Mouse (Mus musculus) embryonic facial prominence, embryonic 12.5 days (tissue): ENCODE measurements at regions not wholly inside any gene's neighbourhood (a gene's known extent, or its start where the extent isn't known, plus 50 kb on each side); places are given as distances from the start of the nearest gene placed in this dataset.

Experiments
- ATAC-seq: fragments of 200-750 bp; cut with Nextera tagmentation; 2 replicates; pipeline ENCODE4 v1.8.0; 2017; ENCODE audit not compliant: insufficient number of reproducible peaks, insufficient read depth, low FRiP score, low TSS enrichment
- H3K27ac ChIP-seq: fragments of 300-500 bp; sonication (generic); 2 replicates; pipeline ENCODE4 v1.5.1; 2016; ENCODE audit warnings: mild to moderate bottlenecking
- H3K27me3 ChIP-seq: fragments of 300-500 bp; sonication (generic); 2 replicates; pipeline ENCODE4 v1.6.1; 2016; ENCODE audit warnings: mild to moderate bottlenecking, moderate library complexity
- H3K36me3 ChIP-seq: fragments of 300-500 bp; sonication (generic); 2 replicates; pipeline ENCODE4 v1.6.1; 2016; ENCODE audit warnings: mild to moderate bottlenecking
- H3K4me1 ChIP-seq: fragments of 300-500 bp; sonication (generic); 2 replicates; pipeline ENCODE4 v1.6.1; 2016
- H3K4me2 ChIP-seq: fragments of 300-500 bp; sonication (generic); replicated peaks from 2 replicates; pipeline ENCODE4 v1.6.1; 2016; ENCODE audit warnings: mild to moderate bottlenecking, moderate library complexity
- H3K4me3 ChIP-seq: fragments of 300-500 bp; sonication (generic); 2 replicates; pipeline ENCODE4 v1.5.1; 2016; ENCODE audit warnings: mild to moderate bottlenecking
- H3K9ac ChIP-seq: fragments of 300-500 bp; sonication (generic); 2 replicates; pipeline ENCODE4 v1.6.1; 2016; ENCODE audit warnings: mild to moderate bottlenecking, moderate library complexity
- H3K9me3 ChIP-seq: fragments of 300-500 bp; sonication (generic); 2 replicates; pipeline ENCODE4 v1.6.1; 2016; ENCODE audit warnings: mild to moderate bottlenecking, moderate library complexity
- WGBS: fragments of 180-500 bp; shearing (Covaris S2); methylation state at CpG from one replicate; pipeline ENCODE4 v1.1.7; 2016; 5-methylcytosine and 5-hydroxymethylcytosine counted together

- Histone ChIP-seq H3K9ac (no peak overlapping the region), H3K27ac (no peak overlapping the region), H3K27me3 (peaks cover 13% of the 10 kb centered on the region; the same call in 1 of the 2 replicates), H3K4me1 (peaks cover 9% of the 10 kb centered on the region), H3K4me2 (no peak overlapping the region), H3K9me3 (no peaks in the 10 kb centered on the region), H3K36me3 (no peaks in the 10 kb centered on the region), H3K4me3 (no peak overlapping the region)
- 17% methylated on average over 7 of the region's 7 CpGs for WGBS
- no peak for ATAC-seq
These were observed 156.9 kb upstream of the Irx1 start for GRCm38 (mm10) chr13:72120467-72120866.

- WGBS: 10% methylated on average over 6 of the region's 6 CpGs
- ATAC-seq: no peak
These were observed 157.5 kb upstream of the Irx1 start for GRCm38 (mm10) chr13:72120911-72121553.

GRCm38 (mm10) chr13:72121554-72122229 is 158.2 kb upstream of the Irx1 start:
- Histone ChIP-seq H3K27ac (no peak overlapping the region), H3K9ac (no peak overlapping the region), H3K27me3 (peaks cover 16% of the 10 kb centered on the region; the same call in 1 of the 2 replicates), H3K36me3 (no peaks in the 10 kb centered on the region), H3K4me1 (peaks cover 9% of the 10 kb centered on the region), H3K9me3 (no peaks in the 10 kb centered on the region), H3K4me2 (no peak overlapping the region), H3K4me3 (no peak overlapping the region)
- no peak for ATAC-seq
- WGBS: 53% methylated on average over 18 of the region's 18 CpGs

More at GRCm38 (mm10) chr13:72120911-72121553, 157.5 kb upstream of the Irx1 start:
- Histone ChIP-seq H3K4me2 (no peak overlapping the region), H3K9me3 (no peaks in the 10 kb centered on the region), H3K27me3 (peaks cover 13% of the 10 kb centered on the region; the same call in 1 of the 2 replicates), H3K27ac (no peak overlapping the region), H3K36me3 (no peaks in the 10 kb centered on the region), H3K4me3 (no peak overlapping the region), H3K4me1 (peaks cover 9% of the 10 kb centered on the region), H3K9ac (no peak overlapping the region)

- Histone ChIP-seq H3K4me3 (no peak overlapping the region), H3K9ac (no peak overlapping the region), H3K4me2 (no peak overlapping the region), H3K9me3 (no peaks in the 10 kb centered on the region), H3K36me3 (no peaks in the 10 kb centered on the region), H3K27me3 (peaks cover 20% of the 10 kb centered on the region; the same call in 1 of the 2 replicates), H3K27ac (no peak overlapping the region), H3K4me1 (peaks cover 9% of the 10 kb centered on the region)
- WGBS: 48% methylated on average over 11 of the region's 11 CpGs
- no peak for ATAC-seq
These were observed 158.7 kb upstream of the Irx1 start for GRCm38 (mm10) chr13:72122230-72122627.

GRCm38 (mm10) chr13:72128306-72128705 is 164.8 kb upstream of the Irx1 start:
- Histone ChIP-seq H3K36me3 (no peaks in the 10 kb centered on the region), H3K9me3 (no peaks in the 10 kb centered on the region), H3K9ac (no peak overlapping the region), H3K4me1 (no peaks in the 10 kb centered on the region), H3K27ac (no peak overlapping the region), H3K27me3 (0 out of 2 replicates have a peak, but pooled peaks cover 7% of the 10 kb centered on the region), H3K4me3 (no peak overlapping the region), H3K4me2 (no peak overlapping the region)
- ATAC-seq: no peak
- 86% methylated on average over 1 of the region's 1 CpGs for WGBS

- ATAC-seq: no peak
- Histone ChIP-seq H3K9me3 (no peaks in the 10 kb centered on the region), H3K9ac (no peak overlapping the region), H3K27ac (no peak overlapping the region), H3K4me2 (no peak overlapping the region), H3K4me3 (no peak overlapping the region), H3K4me1 (peaks cover 7% of the 10 kb centered on the region; the same call in 1 of the 2 replicates), H3K27me3 (0 out of 2 replicates have a peak, but pooled peaks cover 7% of the 10 kb centered on the region), H3K36me3 (no peaks in the 10 kb centered on the region)
- 78% methylated on average over 2 of the region's 2 CpGs for WGBS
These were observed 167.8 kb upstream of the Irx1 start for GRCm38 (mm10) chr13:72131341-72131740.

- Histone ChIP-seq H3K9me3 (no peaks in the 10 kb centered on the region), H3K9ac (no peak overlapping the region), H3K27ac (no peak overlapping the region), H3K27me3 (no peaks in the 10 kb centered on the region), H3K4me1 (peaks cover 7% of the 10 kb centered on the region; the same call in 1 of the 2 replicates), H3K4me2 (no peak overlapping the region), H3K4me3 (no peak overlapping the region), H3K36me3 (no peaks in the 10 kb centered on the region)
- 48% methylated on average over 8 of the region's 8 CpGs for WGBS
- no peak for ATAC-seq
These were observed 170.7 kb upstream of the Irx1 start for GRCm38 (mm10) chr13:72134101-72134768.

GRCm38 (mm10) chr13:72166225-72166624 is 202.7 kb upstream of the Irx1 start:
- H3K4me1 ChIP-seq: no peaks in the 10 kb centered on the region
- ATAC-seq: no peak
- no peak overlapping the region for H3K9ac ChIP-seq
- H3K9me3 ChIP-seq: no peaks in the 10 kb centered on the region
- H3K27me3 ChIP-seq: no peaks in the 10 kb centered on the region
- H3K27ac ChIP-seq: no peak overlapping the region
- 33% methylated on average over 2 of the region's 2 CpGs for WGBS
- no peaks in the 10 kb centered on the region for H3K36me3 ChIP-seq
- no peak overlapping the region for H3K4me2 ChIP-seq
- H3K4me3 ChIP-seq: no peak overlapping the region

- H3K9ac ChIP-seq: no peak overlapping the region
- no peaks in the 10 kb centered on the region for H3K27me3 ChIP-seq
- no peak for ATAC-seq
- H3K4me2 ChIP-seq: no peak overlapping the region
- no peaks in the 10 kb centered on the region for H3K36me3 ChIP-seq
- 65% methylated on average over 2 of the region's 2 CpGs for WGBS
- H3K27ac ChIP-seq: no peak overlapping the region
- no peak overlapping the region for H3K4me3 ChIP-seq
- no peaks in the 10 kb centered on the region for H3K4me1 ChIP-seq
- no peaks in the 10 kb centered on the region for H3K9me3 ChIP-seq
These were observed 203.9 kb upstream of the Irx1 start for GRCm38 (mm10) chr13:72167434-72167833.

GRCm38 (mm10) chr13:72183636-72184035 is 220.1 kb upstream of the Irx1 start:
- Histone ChIP-seq H3K9ac (no peak overlapping the region), H3K4me1 (no peaks in the 10 kb centered on the region), H3K27ac (no peak overlapping the region), H3K36me3 (no peaks in the 10 kb centered on the region), H3K9me3 (no peaks in the 10 kb centered on the region), H3K27me3 (no peaks in the 10 kb centered on the region), H3K4me3 (no peak overlapping the region), H3K4me2 (no peak overlapping the region)
- ATAC-seq: no peak
- 82% methylated on average over 3 of the region's 3 CpGs for WGBS

GRCm38 (mm10) chr13:72184116-72184845 is 220.8 kb upstream of the Irx1 start:
- Histone ChIP-seq H3K9ac (no peak overlapping the region), H3K4me2 (no peak overlapping the region), H3K27ac (no peak overlapping the region), H3K9me3 (no peaks in the 10 kb centered on the region), H3K4me1 (no peaks in the 10 kb centered on the region), H3K27me3 (no peaks in the 10 kb centered on the region), H3K4me3 (no peak overlapping the region), H3K36me3 (no peaks in the 10 kb centered on the region)
- no peak for ATAC-seq
- 47% methylated on average over 15 of the region's 15 CpGs for WGBS
